Mouse (Mus musculus) olfactory bulb, adult 2 months (tissue): ENCODE results near the gene Kansl2. TPM values are rescaled to one million over a fixed set of nuclear protein-coding genes. Genes with fewer than 3 reads are reported as not detected.

ENCODE experiments used
- H3K27ac ChIP-seq: fragments of 200-500 bp; 2 replicates; pipeline ENCODE4 v1.5.1; 2012; ENCODE audit warnings: low read depth, low read length; ENCODE audit not compliant: insufficient read depth
- H3K4me1 ChIP-seq: fragments of 200-500 bp; 2 replicates; pipeline ENCODE4 v1.6.1; 2012; ENCODE audit warnings: low read length; ENCODE audit not compliant: control insufficient read depth, insufficient read depth
- H3K4me3 ChIP-seq: fragments of 200-500 bp; 2 replicates; pipeline ENCODE4 v1.5.1; 2012; ENCODE audit warnings: mild to moderate bottlenecking, low read depth, low read length, moderate library complexity; ENCODE audit not compliant: insufficient read depth
- CTCF ChIP-seq: fragments of 200-500 bp; IDR thresholded peaks from 2 replicates; pipeline ENCODE4 v1.5.1; 2012; ENCODE audit warnings: low read depth, mild to moderate bottlenecking, low read length, moderate library complexity; ENCODE audit not compliant: insufficient read depth
- POLR2A ChIP-seq: fragments of 200-500 bp; IDR thresholded peaks from 2 replicates; pipeline ENCODE4 v1.6.1; 2012; ENCODE audit warnings: mild to moderate bottlenecking, low read depth, low read length, moderate library complexity; ENCODE audit not compliant: insufficient read depth
- WGBS: fragments of 180-500 bp; shearing (Covaris S2); methylation state at CpG from one replicate; pipeline ENCODE4 v1.1.7; 2018; 5-methylcytosine and 5-hydroxymethylcytosine counted together
- polyA plus RNA-seq: library from polyadenylated mRNA; stranded (reverse); fragments of >200 nt; gene quantifications from 2 replicates; pipeline ENCODE4 v1.2.4, GENCODE M21; 2012; ENCODE audit warnings: low replicate concordance; ENCODE audit not compliant: missing spikeins, insufficient read depth, insufficient read length

Kansl2 gene
- polyA plus RNA-seq, 1 experiment: not detected

- 69% methylated on average over 7 of the region's 7 CpGs for WGBS
- Histone ChIP-seq H3K27ac (no peak overlapping the region), H3K4me1 (peaks cover 7% of the 10 kb centered on the region; the same call in 1 of the 2 replicates), H3K4me3 (no peak overlapping the region; the same call in 1 of the 2 replicates)
- no peak for TF ChIP-seq POLR2A
- TF ChIP-seq CTCF: no peak
These were observed 35.2 kb upstream of the Kansl2 start for GRCm38 (mm10) chr15:98569216-98569615.

GRCm38 (mm10) chr15:98568256-98569033 lies 34.4 kb upstream of the Kansl2 start:
- H3K4me3 ChIP-seq: peak overlapping the region; percentile 96
- TF ChIP-seq POLR2A: no peak
- TF ChIP-seq CTCF: no peak
- 8% methylated on average over 22 of the region's 22 CpGs for WGBS
- H3K4me1 ChIP-seq: peaks cover 7% of the 10 kb centered on the region; the same call in 1 of the 2 replicates
- peak overlapping the region; percentile 85 for H3K27ac ChIP-seq

- Histone ChIP-seq H3K27ac (peak overlapping the region; percentile 85), H3K4me1 (peaks cover 7% of the 10 kb centered on the region; the same call in 1 of the 2 replicates), H3K4me3 (peak overlapping the region; percentile 96)
- WGBS: under 1% methylated on average over 88 of the region's 88 CpGs
- peak; percentile 91 for TF ChIP-seq POLR2A
- peak; percentile 28; the same call in 1 of the 2 replicates for TF ChIP-seq CTCF
These were observed 33.4 kb upstream of the Kansl2 start for GRCm38 (mm10) chr15:98567278-98568134.

- Histone ChIP-seq H3K27ac (0 out of 2 replicates have a peak overlapping the region, but pooled peaks have one; percentile 65), H3K4me1 (peaks cover 7% of the 10 kb centered on the region; the same call in 1 of the 2 replicates), H3K4me3 (peak overlapping the region; percentile 62)
- WGBS: under 1% methylated on average over 15 of the region's 15 CpGs
- TF ChIP-seq POLR2A (no peak), CTCF (no peak)
These were observed 32.9 kb upstream of the Kansl2 start for GRCm38 (mm10) chr15:98566973-98567277.

- whole genome bisulfite sequencing: 88% methylated on average over 5 of the region's 5 CpGs
- Histone ChIP-seq H3K4me3 (no peak overlapping the region), H3K27ac (no peak overlapping the region), H3K4me1 (no peaks in the 10 kb centered on the region)
- TF ChIP-seq POLR2A (no peak), CTCF (no peak)
These were observed 23.1 kb upstream of the Kansl2 start for GRCm38 (mm10) chr15:98557186-98557585.

- Histone ChIP-seq H3K4me1 (no peaks in the 10 kb centered on the region), H3K4me3 (no peak overlapping the region), H3K27ac (no peak overlapping the region)
- no peak for TF ChIP-seq POLR2A
- no peak for TF ChIP-seq CTCF
- WGBS: 70% methylated on average over 4 of the region's 4 CpGs
These were observed 21.8 kb upstream of the Kansl2 start for GRCm38 (mm10) chr15:98555881-98556280.

GRCm38 (mm10) chr15:98552758-98553157 lies 18.7 kb upstream of the Kansl2 start:
- H3K4me3 ChIP-seq: no peak overlapping the region
- WGBS: 83% methylated on average over 2 of the region's 2 CpGs
- no peak overlapping the region for H3K27ac ChIP-seq
- no peaks in the 10 kb centered on the region for H3K4me1 ChIP-seq
- TF ChIP-seq CTCF: no peak
- no peak for TF ChIP-seq POLR2A

GRCm38 (mm10) chr15:98546843-98547242 lies 12.8 kb upstream of the Kansl2 start:
- Histone ChIP-seq H3K4me1 (no peaks in the 10 kb centered on the region), H3K27ac (no peak overlapping the region), H3K4me3 (no peak overlapping the region)
- WGBS: 92% methylated on average over 5 of the region's 5 CpGs
- TF ChIP-seq POLR2A (no peak), CTCF (no peak)

GRCm38 (mm10) chr15:98545151-98545550 lies 11.1 kb upstream of the Kansl2 start:
- H3K27ac ChIP-seq: no peak overlapping the region
- no peak overlapping the region for H3K4me3 ChIP-seq
- no peaks in the 10 kb centered on the region for H3K4me1 ChIP-seq
- TF ChIP-seq CTCF (no peak), POLR2A (no peak)
- 89% methylated on average over 3 of the region's 3 CpGs for WGBS

- 59% methylated on average over 4 of the region's 4 CpGs for WGBS
- Histone ChIP-seq H3K4me3 (no peak overlapping the region), H3K4me1 (no peaks in the 10 kb centered on the region), H3K27ac (no peak overlapping the region)
- no peak for TF ChIP-seq POLR2A
- no peak for TF ChIP-seq CTCF
These were observed 9.3 kb upstream of the Kansl2 start for GRCm38 (mm10) chr15:98543341-98543740.
